Mouse (Mus musculus): ENCODE data around the gene Olfr9.
"Not testable (repeated sequence)": the region's sequence is repeated elsewhere in the genome, so short reads cannot be mapped to it uniquely, and the experiment has no call there.

Olfr9 gene

DNA sequence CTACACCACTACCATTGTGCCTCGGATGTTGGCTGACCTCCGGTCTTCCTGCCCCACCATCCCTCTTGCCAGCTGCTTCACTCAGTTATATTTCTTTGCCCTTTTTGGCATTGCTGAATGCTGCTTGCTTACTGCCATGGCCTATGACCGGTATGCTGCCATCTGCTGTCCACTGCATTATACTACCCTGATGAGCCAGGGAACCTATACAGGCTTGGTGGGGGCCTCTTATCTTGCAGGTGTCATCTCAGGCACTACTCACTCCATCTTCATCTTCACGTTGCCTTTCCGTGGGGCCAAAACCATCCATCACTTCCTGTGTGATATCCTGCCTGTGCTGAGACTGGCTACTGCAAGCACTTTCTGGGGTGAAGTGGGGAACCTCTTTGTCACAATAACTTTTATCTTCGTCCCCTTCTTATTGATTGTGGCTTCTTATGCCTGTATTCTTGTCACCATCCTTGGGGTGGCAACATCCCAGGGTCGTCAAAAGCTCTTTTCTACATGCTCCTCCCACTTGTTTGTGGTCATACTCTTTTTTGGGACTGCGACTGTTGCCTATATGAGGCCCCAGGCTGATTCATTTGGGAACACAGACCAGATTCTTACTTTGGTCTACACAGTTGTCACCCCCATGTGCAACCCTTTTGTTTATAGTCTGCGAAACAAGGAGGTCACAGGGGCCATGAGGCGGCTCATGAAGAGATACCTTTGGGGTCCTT is 1.1 kb downstream of the Olfr9 start:
- POLR2A ChIA-PET, result not testable (repeated sequence)
- CTCF ChIA-PET, result interaction anchor here in 1 of 4 experiments (0.6 kb wide), 1 partner anchor 41 kb away, joined by 10 read pairs; no protein-coding TSS in a partner anchor

DNA sequence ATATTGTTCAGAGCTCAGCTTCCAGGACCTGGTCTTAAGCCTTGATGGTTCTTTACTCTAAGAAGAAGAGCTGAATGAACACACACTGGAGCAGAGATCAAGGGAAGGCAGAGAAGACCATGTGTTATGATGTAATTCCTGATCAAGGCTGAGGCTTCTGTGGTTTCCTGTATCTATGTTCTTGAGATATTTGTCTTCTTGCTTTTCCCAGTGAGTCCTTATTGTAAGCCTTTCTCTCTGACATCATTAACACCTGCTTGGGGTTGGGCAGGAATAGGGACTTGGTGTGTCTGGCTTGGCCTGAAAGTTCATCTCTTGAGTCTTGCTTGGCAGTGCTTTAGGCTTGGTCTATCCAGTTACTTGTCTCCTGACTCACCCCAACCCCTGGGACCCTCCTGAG is 1.8 kb downstream of the Olfr9 start:
- POLR2A ChIA-PET, result no interaction called here
- CTCF ChIA-PET, result interaction anchor here in 1 of 4 experiments (0.6 kb wide), 1 partner anchor 41 kb away, joined by 10 read pairs; no protein-coding TSS in a partner anchor

DNA sequence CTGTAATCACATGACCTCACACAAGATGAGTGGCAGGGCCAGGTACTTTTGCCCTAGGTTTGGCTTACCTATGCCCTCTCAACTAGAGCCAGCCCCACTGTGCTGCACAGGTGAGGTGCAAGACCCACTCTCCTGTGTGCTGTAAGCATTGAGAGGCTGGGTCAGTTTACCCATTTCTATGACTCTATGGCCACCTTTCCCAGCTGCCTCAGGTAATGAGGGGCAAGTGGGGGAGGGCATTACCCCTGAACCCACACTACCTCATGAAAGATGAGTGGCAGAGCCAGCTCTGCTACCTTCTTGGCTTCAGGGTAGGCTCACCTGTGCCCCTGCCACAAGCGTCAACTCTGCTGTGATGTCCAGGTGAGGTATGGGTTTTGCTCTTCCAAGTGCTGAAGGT is 6.6 kb downstream of the Olfr9 start:
- CTCF ChIA-PET, result no interaction called here
- POLR2A ChIA-PET, result no interaction called here

DNA sequence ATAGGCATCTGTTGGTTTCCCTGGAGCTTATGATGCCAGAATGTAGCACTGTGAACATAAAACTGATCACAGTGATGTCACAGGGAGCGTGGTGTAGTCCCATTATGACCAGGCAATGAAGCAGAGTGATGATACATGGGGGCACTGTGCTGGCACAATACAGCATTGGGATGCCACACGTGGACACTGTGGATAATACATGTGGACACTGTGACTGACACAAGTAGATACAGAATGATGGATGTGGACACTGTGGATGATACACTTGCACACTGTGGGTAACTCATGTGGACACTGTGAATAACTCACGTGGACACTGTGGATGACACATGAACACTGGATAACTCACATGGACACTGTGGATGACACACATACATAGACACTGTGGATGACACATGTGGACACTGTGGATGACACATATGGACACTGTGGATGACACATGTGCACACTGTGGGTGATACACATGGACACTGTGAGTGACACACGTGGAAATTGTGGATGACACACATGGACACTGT is 7.4 kb downstream of the Olfr9 start:
- ChIA-PET CTCF (no interaction called here), POLR2A (no interaction called here)

DNA sequence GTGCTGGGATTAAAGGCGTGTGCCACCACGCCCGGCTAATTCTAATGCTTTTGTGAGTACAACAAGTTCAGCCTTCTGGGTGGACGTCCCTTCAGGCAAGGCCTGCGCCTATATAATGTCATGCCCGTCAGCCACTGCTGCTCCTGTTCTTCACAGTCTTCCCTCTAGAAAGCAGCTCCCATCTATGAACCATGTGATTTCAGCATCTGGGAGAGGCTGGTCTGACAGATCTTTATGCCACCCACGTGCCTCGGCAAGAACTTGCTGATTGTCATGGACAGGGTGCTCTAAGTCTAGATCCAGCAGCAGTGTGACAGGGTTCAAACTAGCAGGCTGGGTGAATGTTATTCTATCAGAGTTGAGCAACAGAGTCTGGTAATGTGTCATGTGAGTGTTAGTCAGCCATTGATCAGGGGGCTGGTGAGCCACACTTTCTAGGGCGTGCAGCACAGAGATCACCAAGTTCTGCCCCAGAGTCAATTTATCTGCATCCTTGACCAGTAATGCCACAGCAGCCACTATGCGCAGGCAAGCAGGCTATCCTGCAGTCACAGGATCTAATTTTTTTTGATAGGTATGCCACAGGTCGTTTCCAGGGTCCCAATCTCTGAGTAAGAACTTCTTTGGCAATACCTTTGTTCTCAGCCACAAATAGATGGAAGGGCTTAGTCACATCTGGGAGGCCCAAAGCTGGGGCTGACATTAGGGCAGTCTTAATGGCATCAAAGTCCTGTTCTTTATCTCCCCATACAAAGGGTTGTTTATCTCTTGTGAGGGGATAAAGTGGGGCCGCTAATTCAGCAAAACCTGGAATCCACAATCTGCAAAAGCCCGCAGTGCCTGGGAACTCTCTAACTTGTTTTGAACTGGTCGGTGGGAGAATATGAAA is 15.0 kb downstream of the Olfr9 start:
- CTCF ChIA-PET, result no interaction called here
- POLR2A ChIA-PET, result no interaction called here

DNA sequence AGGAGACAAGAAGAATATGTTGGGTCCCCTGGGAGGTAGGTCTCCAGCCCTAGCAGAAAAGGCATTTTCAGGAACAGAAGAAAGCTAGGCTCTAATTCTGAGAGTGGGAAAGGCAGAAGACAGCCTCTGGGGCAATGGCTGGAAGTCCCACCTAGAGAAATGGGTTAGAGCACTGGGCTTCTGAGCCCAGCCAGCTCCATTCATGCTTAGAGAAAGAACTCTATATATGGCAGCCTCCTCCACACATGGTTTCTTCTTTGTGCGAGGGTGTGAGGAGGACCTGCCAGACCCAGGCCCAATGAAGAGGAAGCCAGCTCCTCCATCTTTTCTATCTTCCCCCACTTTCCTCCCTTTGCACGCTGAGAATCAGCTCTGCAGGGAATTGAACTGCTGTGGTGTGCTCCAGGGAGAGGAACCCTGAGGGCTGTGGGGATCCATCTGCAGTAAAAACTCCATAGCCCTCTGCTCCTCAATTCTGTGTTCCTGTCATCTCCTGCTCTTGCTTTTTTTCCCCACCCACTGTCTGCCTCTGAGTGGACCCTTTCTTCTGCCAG is 21.1 kb downstream of the Olfr9 start, which contains the start of gene Olfr763:
TSS of gene Olfr763 (plus strand) at position 504 of the 554 bp plus-strand sequence.
- POLR2A ChIA-PET, result no interaction called here
- CTCF ChIA-PET, result interaction anchor here in 1 of 4 experiments (0.6 kb wide), 1 partner anchor 95 kb away, joined by 8 read pairs; no protein-coding TSS in a partner anchor

DNA sequence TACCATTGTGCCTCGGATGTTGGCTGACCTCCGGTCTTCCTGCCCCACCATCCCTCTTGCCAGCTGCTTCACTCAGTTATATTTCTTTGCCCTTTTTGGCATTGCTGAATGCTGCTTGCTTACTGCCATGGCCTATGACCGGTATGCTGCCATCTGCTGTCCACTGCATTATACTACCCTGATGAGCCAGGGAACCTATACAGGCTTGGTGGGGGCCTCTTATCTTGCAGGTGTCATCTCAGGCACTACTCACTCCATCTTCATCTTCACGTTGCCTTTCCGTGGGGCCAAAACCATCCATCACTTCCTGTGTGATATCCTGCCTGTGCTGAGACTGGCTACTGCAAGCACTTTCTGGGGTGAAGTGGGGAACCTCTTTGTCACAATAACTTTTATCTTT is 22.3 kb downstream of the Olfr9 start:
- POLR2A ChIA-PET, CTCF ChIA-PET: not testable (repeated sequence)

DNA sequence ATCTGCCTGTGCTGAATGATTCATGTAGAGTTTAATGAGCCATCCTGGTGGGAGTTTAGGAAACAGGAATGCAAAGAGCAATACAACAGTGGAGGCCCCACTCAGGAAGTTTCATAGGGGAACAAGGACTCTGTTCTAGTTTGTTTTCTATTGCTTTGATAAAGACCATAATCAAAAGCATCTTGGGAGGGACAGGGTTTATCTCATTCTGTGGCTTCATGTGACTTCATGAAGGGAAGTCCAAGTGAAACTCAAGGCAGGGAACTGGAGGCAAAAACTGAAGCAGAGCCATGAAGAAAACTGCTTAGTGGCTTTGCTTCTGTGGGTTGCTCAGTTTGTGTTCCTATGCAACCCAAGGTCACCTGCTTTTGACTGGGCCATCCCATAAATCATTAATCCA is 25.2 kb downstream of the Olfr9 start:
- POLR2A ChIA-PET, result no interaction called here
- CTCF ChIA-PET, result no interaction called here

DNA sequence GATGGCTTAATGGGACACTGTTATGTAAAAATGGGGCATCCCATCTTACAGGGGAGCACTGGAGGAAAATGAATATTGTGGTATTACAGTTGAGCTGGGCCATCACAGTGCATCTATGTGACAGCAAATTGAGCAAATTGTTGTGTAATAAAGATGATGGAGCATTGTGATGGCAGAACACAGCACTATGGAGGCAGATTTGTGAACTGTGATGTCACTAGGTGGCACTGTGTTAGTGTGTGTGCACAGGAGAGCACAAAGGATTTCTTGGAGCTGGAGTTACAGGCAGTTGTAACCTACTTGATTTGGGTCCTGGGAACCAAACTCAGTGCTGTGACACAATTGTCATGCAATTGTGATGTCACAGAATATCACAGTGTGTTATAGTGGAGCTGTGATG is 34.1 kb downstream of the Olfr9 start:
- CTCF ChIA-PET, result interaction anchor here in 2 of 4 experiments (0.5 to 0.7 kb wide), 2 partner anchors 147 to 1070 kb away, joined by 3 read pairs; no protein-coding TSS in a partner anchor
- POLR2A ChIA-PET, result no interaction called here

DNA sequence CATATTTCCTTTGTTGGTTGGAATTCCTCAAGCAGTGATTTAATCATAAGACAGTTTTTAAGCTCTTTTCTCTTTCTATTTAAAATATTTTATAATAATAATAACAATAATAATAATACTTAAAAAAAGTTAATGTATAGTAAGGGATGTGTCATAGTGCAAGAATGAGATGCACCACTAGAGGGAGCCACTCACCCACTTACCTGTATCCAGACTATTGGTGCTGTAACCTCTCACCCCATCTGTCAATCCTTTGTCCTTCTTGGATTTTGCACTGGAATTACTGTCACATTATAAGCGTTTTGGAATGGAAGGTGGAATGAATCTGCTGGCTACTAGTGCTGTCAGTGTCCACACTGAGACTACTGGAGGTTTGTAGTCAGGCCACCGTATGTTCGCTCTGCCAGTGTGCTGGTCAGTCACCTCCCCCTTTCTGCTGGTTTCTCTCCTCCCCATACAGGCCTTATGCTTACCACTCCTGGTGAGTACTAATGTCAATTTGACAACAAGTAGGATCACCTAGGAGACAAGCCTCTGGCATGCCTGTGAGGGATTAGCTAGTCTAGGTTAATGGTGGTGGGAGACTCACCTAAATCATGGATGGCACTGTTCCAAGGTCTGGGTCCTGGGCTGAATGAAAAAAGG is 36.9 kb downstream of the Olfr9 start:
- CTCF ChIA-PET, result no interaction called here
- POLR2A ChIA-PET, result interaction anchor here in 1 of 4 experiments (0.6 kb wide), 1 partner anchor 78 kb away, joined by 5 read pairs; no protein-coding TSS in a partner anchor

DNA sequence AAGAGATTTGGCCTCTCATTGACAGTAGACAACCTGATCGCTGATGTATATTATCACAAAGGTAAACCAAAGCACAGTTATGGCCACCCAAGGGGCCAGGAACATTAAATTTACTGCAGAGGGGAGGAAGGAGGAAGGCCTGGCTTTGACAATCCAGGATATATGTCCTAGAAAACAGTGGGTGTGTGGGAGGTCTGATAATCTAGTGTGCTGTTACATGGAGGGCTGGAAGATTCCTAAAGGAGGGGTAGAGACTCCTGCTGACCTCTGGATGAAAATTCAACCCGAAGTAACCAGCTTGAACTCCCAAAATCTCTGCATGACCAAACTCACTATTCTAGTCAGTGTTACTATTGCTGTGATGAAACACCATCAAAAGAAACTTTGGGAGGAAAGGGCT is 39.1 kb downstream of the Olfr9 start:
- POLR2A ChIA-PET, result no interaction called here
- CTCF ChIA-PET, result no interaction called here

DNA sequence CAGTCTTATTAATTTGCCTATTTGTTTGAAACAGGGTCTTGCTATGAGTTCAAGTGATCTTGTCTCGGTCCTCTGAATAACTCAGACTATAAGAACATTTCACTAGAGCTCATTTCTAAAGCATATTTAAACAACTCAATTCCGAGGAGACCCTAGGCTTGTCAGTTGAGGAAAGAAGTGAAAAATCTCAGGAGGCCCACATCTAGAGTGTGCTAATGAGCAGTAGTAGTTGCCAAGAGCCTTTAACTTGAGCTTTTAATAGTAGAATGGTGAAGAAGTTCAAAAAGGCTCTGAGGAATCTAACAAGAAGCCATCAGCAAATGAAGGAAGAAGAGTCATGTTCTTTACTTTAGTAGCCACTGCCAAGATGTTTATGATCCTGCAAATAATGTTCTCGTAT is 50.6 kb downstream of the Olfr9 start, which contains the start of gene Olfr764-ps1:
TSS of gene Olfr764-ps1 (minus strand) at position 101 of the 400 bp plus-strand sequence.
- ChIA-PET POLR2A (no interaction called here), CTCF (no interaction called here)

All from embryonic stem cell, embryonic (primary cell).